Mouse (Mus musculus) kidney, postnatal 4 days (tissue): ENCODE measurements around the gene B4gat1.

Source experiments
- DNase-seq, 2 experiments: peaks; one replicate each; pipeline ENCODE4 v3.0.0; 2021; ENCODE audit warnings: mixed read lengths in 2 of 2

B4gat1 gene

DNA sequence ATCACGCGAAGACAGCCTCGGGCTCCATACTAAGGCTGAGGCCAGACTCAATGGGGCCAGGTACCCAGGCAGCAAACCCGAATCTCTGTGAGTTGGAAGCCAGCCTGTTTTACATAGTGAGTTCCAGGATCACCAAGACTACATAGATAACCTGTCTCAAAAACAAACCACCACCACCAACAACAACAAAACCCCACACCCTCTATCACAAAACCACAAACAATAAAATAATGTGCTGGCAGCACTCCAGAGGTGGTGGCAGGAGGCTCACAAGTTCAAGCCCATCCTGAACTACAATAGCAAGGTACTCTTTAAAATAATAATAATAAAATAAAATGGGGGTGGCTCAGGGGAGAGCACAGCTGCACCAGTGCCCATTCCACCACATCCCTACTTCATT, 2.0 kb upstream of the B4gat1 start:
- no peak for DNase-seq

DNA sequence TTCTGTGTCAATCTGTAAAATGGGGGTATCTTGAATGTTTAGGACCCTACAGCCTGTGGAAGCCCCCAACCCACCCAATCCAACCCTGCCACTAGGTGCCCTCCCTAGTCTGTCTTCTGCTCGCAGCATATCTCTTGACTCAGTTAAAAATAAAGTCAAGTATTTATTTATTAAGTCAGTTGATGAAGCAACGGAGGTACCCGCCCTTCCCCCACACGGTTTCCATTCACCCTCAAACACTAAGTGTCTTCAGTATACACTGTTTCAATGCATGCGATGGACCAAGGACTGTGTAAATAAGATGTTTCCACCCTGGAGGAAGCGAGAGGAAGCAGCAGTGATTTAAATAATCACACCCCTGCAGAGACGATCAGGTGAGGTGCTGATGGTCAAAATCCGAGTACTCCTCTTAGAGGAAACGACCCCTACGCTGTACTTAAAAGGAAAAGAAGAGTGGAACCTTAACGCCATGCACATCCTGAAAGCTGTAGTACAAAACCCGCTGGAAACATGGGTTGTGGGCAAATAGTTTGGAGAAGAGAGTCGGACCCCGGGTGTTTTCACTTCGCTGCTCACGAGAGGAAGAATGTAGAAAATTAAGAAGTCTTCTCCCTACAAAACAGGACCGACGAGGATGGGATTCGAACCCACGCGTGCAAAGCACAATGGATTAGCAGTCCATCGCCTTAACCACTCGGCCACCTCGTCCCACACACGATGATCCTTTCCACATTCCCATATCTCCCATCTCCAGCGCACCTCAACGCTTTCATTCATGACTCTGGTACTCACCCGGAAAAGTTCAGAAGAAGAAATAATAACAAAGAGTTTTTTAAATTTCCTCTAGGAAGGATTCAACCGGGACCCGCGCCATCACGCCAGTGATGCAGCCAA, 701 bp upstream of the B4gat1 start:
- peak; percentile 85 to 90 for DNase-seq

DNA sequence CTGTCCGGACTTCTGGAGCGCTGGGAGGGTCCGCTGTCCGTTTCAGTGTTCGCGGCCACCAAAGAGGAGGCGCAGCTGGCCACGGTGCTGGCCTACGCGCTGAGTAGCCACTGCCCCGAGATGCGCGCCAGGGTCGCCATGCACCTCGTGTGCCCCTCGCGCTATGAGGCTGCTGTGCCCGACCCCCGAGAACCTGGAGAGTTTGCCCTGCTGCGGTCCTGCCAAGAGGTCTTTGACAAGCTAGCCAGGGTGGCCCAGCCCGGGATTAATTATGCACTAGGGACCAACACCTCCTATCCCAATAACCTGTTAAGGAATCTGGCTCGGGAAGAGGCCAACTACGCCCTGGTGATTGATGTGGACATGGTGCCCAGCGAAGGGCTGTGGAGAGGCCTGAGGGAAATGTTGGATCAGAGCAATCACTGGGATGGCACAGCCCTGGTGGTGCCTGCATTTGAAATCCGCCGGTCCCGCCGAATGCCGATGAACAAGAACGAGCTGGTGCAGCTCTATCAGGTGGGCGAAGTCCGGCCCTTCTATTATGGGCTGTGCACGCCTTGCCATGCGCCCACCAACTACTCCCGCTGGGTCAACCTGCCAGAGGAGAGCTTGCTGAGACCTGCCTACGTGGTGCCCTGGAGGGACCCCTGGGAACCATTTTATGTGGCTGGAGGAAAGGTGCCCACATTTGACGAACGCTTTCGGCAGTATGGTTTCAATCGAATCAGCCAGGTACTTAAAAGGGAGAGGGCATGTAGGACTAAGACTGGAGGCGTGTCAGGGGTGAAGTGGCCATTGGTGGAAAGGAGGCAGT, 882 bp downstream of the B4gat1 start:
- DNase-seq = peak in 1 of 2 experiments; percentile 50

DNA sequence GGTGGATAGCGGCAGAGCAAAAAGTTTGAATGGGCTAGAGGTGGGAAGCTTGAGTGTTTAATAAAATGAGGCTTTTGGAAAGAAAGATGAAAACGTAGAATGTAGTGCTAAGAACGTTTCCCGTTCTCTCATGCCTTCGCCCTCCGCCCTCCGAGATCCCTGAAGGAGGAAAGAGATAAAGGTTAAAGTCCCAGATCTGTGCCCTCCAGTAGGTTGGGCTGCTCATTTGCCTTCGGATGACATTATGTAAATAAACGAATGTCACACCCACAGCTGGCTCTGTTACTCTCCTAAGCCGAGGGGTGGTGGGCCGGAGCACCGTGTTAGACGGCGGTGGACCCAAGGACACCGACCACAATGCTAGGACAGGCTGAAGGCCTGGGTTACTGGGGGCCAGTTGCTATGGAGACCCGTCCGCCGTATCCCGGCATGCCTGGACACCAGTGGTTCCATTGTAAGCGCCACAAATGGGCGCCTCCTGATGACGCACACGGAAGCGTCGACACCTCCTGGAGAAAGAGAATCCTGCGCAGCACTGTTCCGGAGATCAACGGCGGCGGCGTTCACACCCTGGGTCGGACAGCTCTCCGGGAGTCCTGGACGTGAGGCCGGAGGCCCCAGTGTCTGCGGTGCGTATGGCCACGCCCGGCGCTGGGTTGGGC, 2.4 kb downstream of the B4gat1 start, which contains the start of gene Brms1:
Gene Brms1, plus strand, starts transcription at position 493 of the 662 bp plus-strand sequence.
- peak; percentile 96 to 97 for DNase-seq

DNA sequence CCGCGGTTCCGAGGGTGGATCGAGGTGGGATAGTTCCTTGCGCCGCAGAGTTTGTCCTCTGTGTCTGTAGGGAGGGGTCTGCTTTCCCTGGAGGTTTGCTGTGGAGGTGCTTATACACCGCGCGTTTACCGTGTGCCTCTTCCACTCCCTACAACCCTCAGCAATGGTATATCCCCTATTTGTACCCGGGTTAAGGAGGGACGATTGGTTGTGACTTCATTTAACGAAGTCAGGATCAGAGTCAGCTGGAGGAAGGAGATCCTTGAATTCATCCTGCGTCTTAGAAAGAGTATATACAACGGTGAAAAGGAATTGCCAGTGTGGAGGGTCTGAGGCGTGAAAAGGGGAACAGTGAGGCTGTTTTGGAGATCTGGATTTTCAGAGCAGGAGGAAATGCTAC, 3.0 kb downstream of the B4gat1 start:
- DNase-seq = no peak

DNA sequence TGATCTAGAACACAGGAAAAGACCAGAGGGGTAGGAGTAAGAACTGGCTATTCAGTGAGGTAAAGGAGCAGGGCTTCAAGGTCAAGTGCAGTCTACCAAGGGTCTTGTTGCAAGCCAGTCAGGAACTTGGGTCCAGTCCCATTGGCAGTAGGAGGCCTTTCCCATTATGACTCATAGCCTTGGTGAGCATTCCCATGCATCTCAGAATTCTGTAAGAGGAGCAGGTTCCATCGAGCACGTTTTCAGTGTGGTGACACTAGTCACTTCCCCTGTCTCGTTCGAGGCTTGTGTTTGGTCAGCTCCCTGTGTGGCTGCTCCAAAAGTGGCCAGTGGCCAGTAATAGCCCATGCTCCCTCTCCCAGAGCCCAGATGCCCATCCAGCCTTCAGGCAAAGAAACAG, 6.9 kb downstream of the B4gat1 start:
- DNase-seq = no peak

DNA sequence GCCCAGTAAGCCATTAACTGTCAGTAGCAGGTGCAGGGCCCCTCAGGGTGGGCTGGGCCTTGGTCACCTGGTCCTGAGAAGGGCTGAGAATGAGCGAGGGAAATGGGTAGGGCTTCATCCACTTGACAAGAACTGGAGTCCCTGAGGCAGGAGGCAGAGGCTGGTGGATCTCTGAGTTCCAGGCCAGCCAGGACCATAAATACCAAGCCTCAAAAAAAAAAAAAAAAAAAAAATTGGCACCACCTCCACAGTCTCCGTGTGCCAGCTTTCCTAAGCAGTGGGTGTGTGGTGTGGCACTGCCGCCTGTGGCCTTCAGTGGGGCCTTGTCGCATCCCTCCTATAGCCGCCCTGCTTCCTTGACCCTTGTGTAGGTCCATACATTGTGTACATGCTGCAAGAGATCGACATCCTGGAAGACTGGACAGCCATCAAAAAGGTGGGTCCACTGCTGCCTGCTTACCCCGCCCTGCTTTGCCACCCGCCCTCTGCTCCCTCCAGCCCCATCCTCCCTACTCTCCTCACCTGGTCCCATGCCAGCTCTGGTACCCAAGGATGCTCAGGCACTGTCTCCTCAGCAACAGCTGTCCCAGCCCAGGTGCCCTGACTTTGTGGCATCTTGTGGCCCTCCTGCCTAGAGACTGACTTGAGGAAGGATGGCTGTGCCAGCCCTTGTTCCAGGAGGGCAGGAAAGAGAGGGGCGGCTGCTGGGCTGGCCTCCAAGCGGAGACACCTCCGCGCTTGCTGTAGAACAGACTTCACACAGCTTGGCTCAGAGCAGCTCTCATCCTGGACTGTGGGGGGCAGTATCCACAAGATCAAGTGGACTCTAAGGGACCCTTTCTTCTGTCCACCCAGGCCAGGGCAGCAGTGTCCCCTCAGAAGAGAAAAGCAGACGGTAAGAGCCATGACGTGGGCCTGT, 9.8 kb downstream of the B4gat1 start:
- DNase-seq = no peak

DNA sequence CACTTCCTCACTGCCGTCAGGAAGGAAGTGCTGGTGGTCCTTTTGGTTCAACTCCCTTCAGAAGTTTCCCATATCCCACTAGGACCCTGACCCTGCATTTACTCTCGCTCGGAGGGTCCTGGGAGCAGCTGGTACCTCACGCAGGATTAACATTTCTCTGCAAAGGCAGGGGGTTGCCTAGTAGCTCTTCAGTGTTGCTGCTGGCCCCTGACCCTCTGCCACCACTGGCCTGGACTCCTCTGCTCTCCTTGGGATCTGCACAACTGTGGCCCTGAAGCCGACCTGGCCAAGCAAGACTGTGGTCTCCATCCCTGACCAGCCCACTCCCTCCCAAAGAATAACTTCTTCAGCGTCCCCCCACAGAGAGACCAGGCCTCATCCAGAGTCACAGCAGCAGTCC, 10.7 kb downstream of the B4gat1 start:
- no peak for DNase-seq

DNA sequence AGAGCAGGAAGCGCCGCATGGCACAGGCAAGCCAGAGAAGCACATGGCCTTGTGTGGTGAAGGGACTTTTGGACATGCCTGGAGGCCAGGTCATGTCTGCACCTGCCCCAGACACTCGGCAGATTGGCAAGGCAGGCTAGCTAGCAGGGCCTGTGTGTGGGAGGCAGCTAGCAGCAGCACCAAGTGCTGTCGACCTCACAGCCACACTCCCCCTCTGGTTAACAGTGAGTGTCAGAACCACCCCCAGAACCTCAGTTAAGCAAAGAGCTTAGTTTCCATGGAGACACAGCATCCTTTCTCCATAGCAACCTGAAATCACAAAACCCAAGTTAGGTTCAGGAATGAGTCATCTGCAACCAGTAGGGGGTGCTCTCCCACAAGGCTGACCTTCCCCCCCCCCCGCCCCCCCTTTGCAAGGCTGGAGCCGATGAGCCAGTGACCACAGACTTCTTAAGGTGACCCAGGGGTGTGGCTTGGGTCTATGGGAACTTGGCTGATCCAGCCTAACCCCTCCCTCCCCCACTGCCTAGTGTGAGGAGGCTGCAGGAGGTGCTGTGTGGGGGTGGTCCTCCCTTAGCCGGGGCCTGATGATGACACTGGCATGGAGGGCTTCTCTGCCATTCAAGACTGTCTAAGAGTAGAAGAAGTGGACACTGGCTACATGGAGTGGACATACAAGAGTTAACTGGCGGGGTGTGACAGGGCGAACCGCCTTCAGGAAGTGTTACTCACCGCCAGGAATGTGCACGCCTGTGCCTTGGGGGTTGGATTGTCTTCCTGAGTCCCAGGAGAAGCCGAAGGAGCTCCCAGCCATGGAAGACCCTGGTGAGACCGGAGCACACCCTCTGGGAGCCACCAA, 11.7 kb downstream of the B4gat1 start, which contains the start of gene Rin1:
Gene Rin1, plus strand, starts transcription at position 435 of the 859 bp plus-strand sequence.
- peak; percentile 62 to 76 for DNase-seq

DNA sequence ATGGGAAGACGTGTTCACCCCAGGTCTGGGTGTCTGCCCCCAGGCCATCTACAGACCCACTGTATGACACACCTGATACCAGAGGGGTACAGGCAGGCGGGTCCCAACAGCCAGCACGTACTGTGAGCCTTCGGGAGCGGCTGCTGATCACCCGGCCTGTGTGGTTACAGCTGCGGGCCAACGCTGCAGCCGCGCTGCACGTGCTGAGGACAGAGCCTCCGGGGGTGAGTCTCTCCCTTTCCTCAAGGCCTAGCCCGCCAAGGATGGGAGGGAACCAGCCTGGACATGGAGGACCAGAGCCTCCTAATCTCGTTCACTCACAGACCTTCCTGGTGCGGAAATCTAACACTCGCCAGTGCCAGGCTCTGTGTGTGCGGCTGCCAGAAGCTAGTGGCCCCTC, 12.4 kb downstream of the B4gat1 start:
- DNase-seq = peak; percentile 41 to 56

DNA sequence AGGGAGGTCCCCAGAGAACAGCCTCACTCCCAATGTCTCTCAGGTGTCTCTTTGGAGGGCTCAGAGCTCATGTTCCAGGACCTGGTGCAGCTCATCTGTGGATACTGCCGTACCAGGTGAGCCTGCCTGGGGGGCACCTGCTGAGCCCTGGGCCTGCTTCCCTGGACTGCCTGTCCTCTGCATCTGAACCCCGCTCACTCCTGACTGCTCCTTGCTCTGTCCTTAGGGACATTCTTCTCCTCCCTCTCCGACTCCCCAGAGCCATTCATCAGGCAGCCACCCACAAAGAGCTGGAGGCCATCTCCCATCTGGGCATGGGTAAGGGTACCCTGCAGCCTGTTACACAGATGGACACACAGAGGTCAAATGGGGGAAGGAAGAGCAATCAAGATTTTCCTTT, 12.9 kb downstream of the B4gat1 start:
- DNase-seq = no peak

DNA sequence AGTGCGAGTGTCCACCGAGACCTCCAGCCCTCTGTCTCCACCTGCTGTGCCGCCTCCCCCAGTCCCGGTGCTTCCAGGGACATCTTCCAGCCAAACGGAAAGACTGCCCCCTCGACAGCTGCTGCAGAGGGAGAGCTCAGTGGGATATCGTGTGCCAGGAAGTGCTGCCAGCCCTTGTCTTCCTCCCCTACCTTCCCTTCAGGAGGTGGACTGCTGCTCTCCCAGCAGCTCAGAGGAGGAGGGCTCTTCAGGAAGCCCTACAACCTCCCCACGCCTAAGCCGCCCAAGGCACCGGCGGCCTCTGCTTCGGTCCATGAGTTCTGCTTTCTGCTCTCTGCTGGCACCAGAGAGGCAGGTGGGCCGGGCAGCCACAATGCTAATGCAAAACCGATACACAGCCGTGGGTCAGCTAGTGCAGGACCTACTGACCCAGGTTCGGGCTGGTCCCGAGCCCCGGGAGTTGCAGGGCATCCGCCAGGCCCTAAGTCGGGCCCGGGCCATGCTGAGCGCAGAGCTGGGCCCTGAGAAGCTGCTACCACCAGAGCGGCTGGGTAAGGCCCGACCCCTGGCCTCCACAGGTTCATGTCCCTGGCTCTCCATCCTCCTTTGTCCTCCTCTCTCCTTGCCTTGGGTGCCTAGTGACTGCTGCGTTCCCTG, 13.7 kb downstream of the B4gat1 start:
- DNase-seq = no peak

DNA sequence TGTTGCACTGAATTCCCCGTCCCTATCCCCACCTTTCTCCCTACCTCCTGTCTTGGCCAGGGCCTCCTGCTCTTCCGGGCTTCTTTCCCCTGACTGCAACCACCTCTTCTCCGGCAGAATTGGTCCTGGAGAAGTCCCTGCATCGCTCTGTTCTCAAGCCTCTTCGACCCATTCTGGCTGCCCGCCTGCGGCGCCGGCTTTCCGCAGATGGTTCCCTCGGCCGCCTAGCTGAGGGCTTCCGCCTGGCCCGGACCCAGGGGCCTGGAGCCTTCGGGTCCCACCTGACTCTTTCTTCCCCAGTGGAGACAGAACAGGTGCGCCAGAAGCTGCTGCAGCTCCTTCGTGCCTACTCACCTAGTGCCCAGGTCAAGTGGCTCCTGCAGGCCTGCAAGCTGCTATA, 14.2 kb downstream of the B4gat1 start:
- no peak for DNase-seq

DNA sequence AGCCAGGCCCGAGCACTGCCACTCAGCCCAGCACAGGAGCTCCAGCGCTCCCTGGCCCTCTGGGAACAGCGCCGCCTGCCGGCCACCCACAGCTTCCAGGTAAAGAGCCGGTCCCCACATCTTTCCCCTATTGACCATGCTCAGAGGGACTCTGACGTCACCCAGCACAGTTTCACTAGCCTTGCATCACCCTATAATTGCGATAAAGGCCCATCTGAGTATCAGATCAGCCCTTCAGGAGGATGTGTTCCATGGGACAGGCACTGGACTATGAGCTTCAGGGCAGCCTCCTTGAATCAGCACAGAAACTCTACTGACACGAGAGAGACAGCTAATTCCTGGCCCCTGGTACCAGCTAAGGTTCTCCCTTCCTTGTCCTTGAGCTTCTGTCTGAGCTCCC, 15.3 kb downstream of the B4gat1 start:
- DNase-seq = peak; percentile 81 to 86

DNA sequence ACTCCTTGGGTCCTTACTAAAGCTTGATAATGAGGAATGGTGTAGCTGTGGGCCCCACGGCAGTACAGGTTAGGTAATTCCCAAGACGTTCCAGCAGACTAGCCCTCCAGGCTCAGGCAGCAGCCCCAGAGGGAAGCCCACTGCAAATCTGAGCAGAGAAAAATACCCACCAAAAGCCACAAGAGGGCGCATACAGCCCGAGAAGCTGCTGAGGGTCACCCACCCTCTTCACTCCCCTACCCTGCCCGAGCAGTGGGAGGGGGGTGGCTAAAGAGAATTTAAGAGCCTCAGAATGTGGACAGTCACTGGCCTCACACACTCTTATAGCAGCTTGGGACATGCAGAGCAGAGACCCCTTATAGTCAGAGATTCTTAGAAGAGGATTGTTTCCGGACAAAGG, 17.6 kb downstream of the B4gat1 start:
- peak; percentile 68 to 77 for DNase-seq

DNA sequence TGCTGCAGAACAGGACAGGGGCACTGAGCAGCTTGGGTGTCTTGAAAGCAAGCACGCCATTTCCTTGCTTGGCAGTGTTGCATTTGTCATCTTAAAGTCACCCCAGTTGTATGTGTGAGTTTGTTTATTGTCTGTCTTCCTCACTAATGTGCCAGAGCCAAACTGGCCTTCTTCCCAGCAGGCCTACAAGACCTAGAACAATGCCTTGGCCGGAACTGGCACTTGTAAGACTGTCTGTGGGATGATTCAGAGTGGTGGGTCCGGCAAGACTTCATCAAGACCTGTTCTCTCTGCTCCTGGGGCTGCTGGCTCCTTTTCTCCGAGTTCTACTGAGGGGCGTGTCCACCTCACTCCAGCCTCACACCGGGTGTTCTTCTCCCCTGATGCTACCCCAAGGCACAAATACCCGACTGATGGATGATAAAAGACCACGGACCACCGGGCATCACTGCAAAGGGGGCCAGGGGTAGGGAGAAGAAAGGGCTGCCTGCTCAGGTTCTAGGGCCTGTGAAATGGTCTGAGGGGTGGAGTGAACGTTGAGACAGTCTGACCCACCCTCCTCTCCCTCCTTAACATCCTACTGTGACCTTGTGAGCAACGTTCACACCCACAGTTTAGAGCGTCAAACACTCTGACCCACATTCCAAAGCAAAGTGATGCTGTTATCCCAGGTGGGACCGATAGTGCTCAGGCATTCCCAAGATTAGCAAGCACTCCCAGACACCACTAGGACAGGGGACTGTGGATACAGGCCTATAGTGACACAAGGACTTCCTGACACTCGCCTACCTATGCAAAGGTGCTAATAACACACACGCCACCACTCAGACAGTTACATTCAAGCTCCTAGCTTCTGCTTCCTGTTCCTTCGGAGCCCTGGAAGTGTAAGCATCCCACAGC, 19.5 kb downstream of the B4gat1 start:
- no peak for DNase-seq

DNA sequence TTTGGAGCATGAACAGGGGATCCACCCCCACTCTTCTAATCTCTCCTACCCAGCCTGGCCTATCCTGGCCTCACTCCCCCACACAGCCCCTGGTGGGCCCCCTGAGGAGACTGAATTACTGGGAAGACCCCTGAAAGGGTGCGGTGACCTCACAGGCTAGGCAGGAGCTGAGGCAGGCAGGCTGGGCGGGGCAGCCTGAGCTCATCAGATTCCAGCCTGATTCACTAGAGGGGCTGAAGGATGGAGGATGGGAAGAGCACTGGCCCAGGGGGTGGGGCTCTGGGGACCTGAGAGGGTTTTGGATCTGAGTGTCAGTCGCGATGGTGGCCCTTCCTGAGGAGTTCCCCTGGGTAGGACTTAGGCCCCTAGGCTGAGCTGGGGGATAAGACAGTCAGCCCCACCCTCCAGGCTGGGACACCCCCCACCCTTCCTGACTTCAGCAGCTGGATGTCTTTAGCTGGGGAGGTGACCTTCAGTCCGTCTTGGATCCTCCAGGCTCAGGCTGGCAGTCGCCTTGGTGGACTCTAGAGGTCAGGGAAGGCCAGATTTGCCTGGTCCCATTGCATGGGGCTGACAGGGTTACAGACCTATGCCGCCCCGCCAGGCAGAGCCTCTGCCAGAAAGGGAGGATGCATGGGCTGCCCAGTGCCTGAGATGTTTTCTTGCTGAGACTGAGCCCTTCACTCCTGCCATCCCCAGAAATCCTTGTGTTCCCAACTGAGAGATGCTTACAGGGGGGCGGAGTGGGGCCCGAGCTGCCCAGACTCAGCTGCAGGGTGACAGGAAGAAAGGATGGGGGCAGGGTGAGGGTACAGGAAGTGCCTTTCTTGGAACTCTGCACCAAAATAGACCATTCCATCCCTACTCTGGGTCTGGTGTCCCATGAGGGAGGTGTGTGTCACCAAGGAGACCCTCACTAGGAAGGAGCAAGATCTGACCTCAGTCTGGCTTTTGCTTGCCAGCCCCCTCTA, 20.5 kb downstream of the B4gat1 start:
- DNase-seq = peak in 1 of 2 experiments; percentile 57
